Mouse (Mus musculus): ENCODE measurements around the gene Dppa5a. TPM values are rescaled to one million over a fixed set of nuclear protein-coding genes. Genes with fewer than 3 reads are reported as not detected.
"Not testable (repeated sequence)": the region's sequence is repeated elsewhere in the genome, so short reads cannot be mapped to it uniquely, and the experiment has no call there.

Dppa5a gene
- polyA plus RNA-seq, 1 experiment from 2014 or later: not detected

- H3K27ac ChIP-seq (ENCODE audit: low read length): no peak within 1 kb of the TSS; the same call in 1 of the 2 replicates
- H3K4me1 ChIP-seq (ENCODE audit: control insufficient read depth, low read depth, low read length): no peaks in the 10 kb centered on the region
- no peak within 1 kb of the TSS for H3K9ac ChIP-seq (ENCODE audit: low read depth, low read length)
- no peak within 1 kb of the TSS for H3K4me3 ChIP-seq (ENCODE audit: low read depth, low read length)
- WGBS (ENCODE audit: insufficient replicate concordance): 68% methylated on average over 8 of the region's 8 CpGs
- no peaks in the 10 kb centered on the region for H3K27me3 ChIP-seq (ENCODE audit: control insufficient read depth, insufficient read depth, low read depth, low read length)
- no peaks in the 10 kb centered on the region for H3K9me3 ChIP-seq (replicated peaks; ENCODE audit: control insufficient read depth, low read length)
- H3K36me3 ChIP-seq (ENCODE audit: control insufficient read depth, insufficient read depth): no peaks in the 10 kb centered on the region
- no peak for ATAC-seq (ENCODE audit: low read depth)
- H3K4me2 ChIP-seq (ENCODE audit: low read depth, low read length): no peak within 1 kb of the TSS
Observed at GRCm38 (mm10) chr9:78355611-78356010, 12.4 kb downstream of the Dppa5a start, which contains the start of gene Gsta2. Gene Gsta2, minus strand, starts transcription at chr9:78355788.

- Histone ChIP-seq H3K27me3 (ENCODE audit: control insufficient read depth, insufficient read depth, low read depth, low read length) (no peaks in the 10 kb centered on the region), H3K9me3 (replicated peaks; ENCODE audit: control insufficient read depth, low read length) (no peaks in the 10 kb centered on the region), H3K9ac (ENCODE audit: low read depth, low read length) (no peak overlapping the region), H3K36me3 (ENCODE audit: control insufficient read depth, insufficient read depth) (no peaks in the 10 kb centered on the region), H3K27ac (ENCODE audit: low read length) (no peak overlapping the region; the same call in 1 of the 2 replicates), H3K4me1 (ENCODE audit: control insufficient read depth, low read depth, low read length) (no peaks in the 10 kb centered on the region), H3K4me2 (ENCODE audit: low read depth, low read length) (no peak overlapping the region), H3K4me3 (ENCODE audit: low read depth, low read length) (no peak overlapping the region)
- peak; percentile 41; the same call in 1 of the 2 replicates for ATAC-seq (ENCODE audit: low read depth)
- WGBS (ENCODE audit: insufficient replicate concordance): 63% methylated on average over 11 of the region's 11 CpGs
Observed at GRCm38 (mm10) chr9:78354665-78355578, 13.1 kb downstream of the Dppa5a start.

GRCm38 (mm10) chr9:78351504-78352220 lies 16.3 kb downstream of the Dppa5a start:
- Histone ChIP-seq H3K9me3 (replicated peaks; ENCODE audit: control insufficient read depth, low read length) (no peaks in the 10 kb centered on the region), H3K36me3 (ENCODE audit: control insufficient read depth, insufficient read depth) (no peaks in the 10 kb centered on the region), H3K9ac (ENCODE audit: low read depth, low read length) (no peak overlapping the region), H3K27ac (ENCODE audit: low read length) (no peak overlapping the region), H3K4me2 (ENCODE audit: low read depth, low read length) (no peak overlapping the region), H3K4me1 (ENCODE audit: control insufficient read depth, low read depth, low read length) (no peaks in the 10 kb centered on the region), H3K4me3 (ENCODE audit: low read depth, low read length) (no peak overlapping the region), H3K27me3 (ENCODE audit: control insufficient read depth, insufficient read depth, low read depth, low read length) (no peaks in the 10 kb centered on the region)
- 49% methylated on average over 6 of the region's 6 CpGs for WGBS (ENCODE audit: insufficient replicate concordance)
- no peak for ATAC-seq (ENCODE audit: low read depth)

- H3K4me3 ChIP-seq (ENCODE audit: low read depth, low read length); H3K9me3 ChIP-seq (replicated peaks; ENCODE audit: control insufficient read depth, low read length); H3K9ac ChIP-seq (ENCODE audit: low read depth, low read length); H3K27me3 ChIP-seq (ENCODE audit: control insufficient read depth, insufficient read depth, low read depth, low read length); H3K4me1 ChIP-seq (ENCODE audit: control insufficient read depth, low read depth, low read length); H3K27ac ChIP-seq (ENCODE audit: low read length); H3K36me3 ChIP-seq (ENCODE audit: control insufficient read depth, insufficient read depth); H3K4me2 ChIP-seq (ENCODE audit: low read depth, low read length); ATAC-seq (ENCODE audit: low read depth): not testable (repeated sequence)
Observed at GRCm38 (mm10) chr9:78350007-78350406, 18.0 kb downstream of the Dppa5a start.

GRCm38 (mm10) chr9:78349141-78349540 lies 18.8 kb downstream of the Dppa5a start:
- H3K9ac ChIP-seq (ENCODE audit: low read depth, low read length); H3K27ac ChIP-seq (ENCODE audit: low read length); ATAC-seq (ENCODE audit: low read depth); H3K4me2 ChIP-seq (ENCODE audit: low read depth, low read length); H3K4me3 ChIP-seq (ENCODE audit: low read depth, low read length); H3K4me1 ChIP-seq (ENCODE audit: control insufficient read depth, low read depth, low read length); H3K9me3 ChIP-seq (replicated peaks; ENCODE audit: control insufficient read depth, low read length); H3K36me3 ChIP-seq (ENCODE audit: control insufficient read depth, insufficient read depth); H3K27me3 ChIP-seq (ENCODE audit: control insufficient read depth, insufficient read depth, low read depth, low read length): not testable (repeated sequence)
- 67% methylated on average over 3 of the region's 3 CpGs for WGBS (ENCODE audit: insufficient replicate concordance)

GRCm38 (mm10) chr9:78348206-78349004 lies 19.6 kb downstream of the Dppa5a start:
- WGBS (ENCODE audit: insufficient replicate concordance): 37% methylated on average over 6 of the region's 6 CpGs
- not testable (repeated sequence) for H3K4me1 ChIP-seq (ENCODE audit: control insufficient read depth, low read depth, low read length); H3K27ac ChIP-seq (ENCODE audit: low read length); ATAC-seq (ENCODE audit: low read depth); H3K4me2 ChIP-seq (ENCODE audit: low read depth, low read length); H3K4me3 ChIP-seq (ENCODE audit: low read depth, low read length); H3K9me3 ChIP-seq (replicated peaks; ENCODE audit: control insufficient read depth, low read length); H3K27me3 ChIP-seq (ENCODE audit: control insufficient read depth, insufficient read depth, low read depth, low read length); H3K36me3 ChIP-seq (ENCODE audit: control insufficient read depth, insufficient read depth); H3K9ac ChIP-seq (ENCODE audit: low read depth, low read length)

- no peak overlapping the region for H3K4me2 ChIP-seq (ENCODE audit: low read depth, low read length)
- ATAC-seq (ENCODE audit: low read depth): no peak
- H3K9me3 ChIP-seq (replicated peaks; ENCODE audit: control insufficient read depth, low read length): no peaks in the 10 kb centered on the region
- no peak overlapping the region for H3K27ac ChIP-seq (ENCODE audit: low read length)
- no peaks in the 10 kb centered on the region for H3K27me3 ChIP-seq (ENCODE audit: control insufficient read depth, insufficient read depth, low read depth, low read length)
- no peaks in the 10 kb centered on the region for H3K36me3 ChIP-seq (ENCODE audit: control insufficient read depth, insufficient read depth)
- no peak overlapping the region for H3K9ac ChIP-seq (ENCODE audit: low read depth, low read length)
- H3K4me1 ChIP-seq (ENCODE audit: control insufficient read depth, low read depth, low read length): no peaks in the 10 kb centered on the region
- WGBS (ENCODE audit: insufficient replicate concordance): 45% methylated on average over 3 of the region's 3 CpGs
- no peak overlapping the region for H3K4me3 ChIP-seq (ENCODE audit: low read depth, low read length)
Observed at GRCm38 (mm10) chr9:78347004-78347403, 21.0 kb downstream of the Dppa5a start.

- 40% methylated on average over 4 of the region's 4 CpGs for WGBS (ENCODE audit: insufficient replicate concordance)
- not testable (repeated sequence) for H3K27ac ChIP-seq (ENCODE audit: low read length); H3K9ac ChIP-seq (ENCODE audit: low read depth, low read length); H3K36me3 ChIP-seq (ENCODE audit: control insufficient read depth, insufficient read depth); H3K27me3 ChIP-seq (ENCODE audit: control insufficient read depth, insufficient read depth, low read depth, low read length); ATAC-seq (ENCODE audit: low read depth); H3K9me3 ChIP-seq (replicated peaks; ENCODE audit: control insufficient read depth, low read length); H3K4me3 ChIP-seq (ENCODE audit: low read depth, low read length); H3K4me1 ChIP-seq (ENCODE audit: control insufficient read depth, low read depth, low read length); H3K4me2 ChIP-seq (ENCODE audit: low read depth, low read length)
Observed at GRCm38 (mm10) chr9:78345235-78345634, 22.7 kb downstream of the Dppa5a start.
